7 mouse cellular contexts compared by ENCODE assay signal in the genomic region with DNA sequence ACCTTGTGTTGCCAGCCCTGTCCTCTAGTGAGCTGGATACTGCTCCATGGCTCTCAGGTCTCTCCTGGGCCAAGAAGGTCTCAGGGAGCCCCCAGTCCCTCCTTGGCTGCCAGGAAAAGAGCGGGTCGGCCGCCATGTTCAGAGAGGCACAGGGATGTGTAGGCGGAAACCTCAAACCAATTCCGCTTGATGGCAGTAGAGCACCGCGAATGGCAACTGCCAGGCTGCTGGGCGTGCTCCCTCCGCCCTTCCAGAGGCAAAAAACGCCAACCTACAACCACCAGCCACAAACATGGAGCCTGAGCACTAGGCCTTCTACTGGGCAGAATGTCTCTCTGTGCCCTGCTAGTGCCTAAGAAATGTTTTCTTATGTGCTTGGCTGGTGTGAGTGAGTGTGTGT.
DNase-seq lines count a peak whose midpoint lies in the region; ATAC-seq and TF ChIP-seq lines count a peak whose summit lies in the region.
"Not testable (repeated sequence)": the region's sequence is repeated elsewhere in the genome, so short reads cannot be mapped to it uniquely, and the experiment has no call there.

No protein-coding gene starts in this region.

- H3K9me3 ChIP-seq in embryonic facial prominence, embryonic 14.5 days (ENCODE audit: control insufficient read depth, low read length); liver, embryonic 14.5 days (ENCODE audit: control insufficient read depth, low read length); stomach, postnatal 0 days (ENCODE audit: control insufficient read depth, low read length): not testable (repeated sequence)

- 0 out of 2 replicates have a peak, but pooled peaks have one; percentile 18 for TF ChIP-seq CTCF in brain, embryonic 14.5 days (IDR thresholded peaks at IDR 0.05; ENCODE audit: borderline replicate concordance, extremely low read depth, insufficient read depth, insufficient read length)
- peak; percentile 37 for TF ChIP-seq CTCF in liver, embryonic 14.5 days (IDR thresholded peaks at IDR 0.05; ENCODE audit: low read depth)
- TF ChIP-seq CTCF in stomach, postnatal 0 days (IDR thresholded peaks at IDR 0.05; ENCODE audit: low read depth): peak; percentile 53

- peak; percentile 72 for DNase-seq in brain, embryonic 14.5 days (ENCODE audit: low read depth)
- DNase-seq in embryonic facial prominence, embryonic 14.5 days (ENCODE audit: low spot score): peak; percentile 14
- peak; percentile 61 for DNase-seq in heart, postnatal 25 days (ENCODE audit: low spot score)
- DNase-seq in kidney, adult 18-20 months: peak; percentile 83
- not testable (repeated sequence) for DNase-seq in liver, embryonic 14.5 days (ENCODE audit: low read depth in 3 of 3, low spot score in 3 of 3)
- peak; percentile 22 for DNase-seq in neural tube, embryonic 10.5 days (ENCODE audit: extremely low spot score, low spot score)
- DNase-seq in stomach, postnatal 0 days (ENCODE audit: low spot score): peak; percentile 29

- H3K4me2 ChIP-seq in embryonic facial prominence, embryonic 14.5 days (ENCODE audit: low read depth, low read length); liver, embryonic 14.5 days (ENCODE audit: low read depth); stomach, postnatal 0 days (replicated peaks; ENCODE audit: low read depth): not testable (repeated sequence)

- ATAC-seq in embryonic facial prominence, embryonic 14.5 days (ENCODE audit: low read depth); liver, embryonic 14.5 days (ENCODE audit: insufficient read depth); stomach, postnatal 0 days (ENCODE audit: low FRiP score, low TSS enrichment): not testable (repeated sequence)

- TF ChIP-seq EP300 in liver, embryonic 14.5 days (IDR thresholded peaks at IDR 0.05; ENCODE audit: low read depth); stomach, postnatal 0 days (optimal IDR thresholded peaks at IDR 0.05): not testable (repeated sequence)

- not testable (repeated sequence) for H3K4me3 ChIP-seq in embryonic facial prominence, embryonic 14.5 days (ENCODE audit: low read depth, low read length); liver, embryonic 14.5 days (ENCODE audit: insufficient read depth in 1 of 2, low read depth in 2 of 2, low read length in 2 of 2); stomach, postnatal 0 days (ENCODE audit: low read depth, low read length)

- not testable (repeated sequence) for TF ChIP-seq POLR2A in brain, embryonic 14.5 days (IDR thresholded peaks at IDR 0.05; ENCODE audit: borderline replicate concordance, extremely low read depth, insufficient read depth, insufficient read length, poor library complexity, severe bottlenecking)

- not testable (repeated sequence) for H3K36me3 ChIP-seq in embryonic facial prominence, embryonic 14.5 days (ENCODE audit: control insufficient read depth, insufficient read depth, low read length); liver, embryonic 14.5 days (replicated peaks; ENCODE audit: control insufficient read depth, insufficient read depth, low read depth); stomach, postnatal 0 days (ENCODE audit: control insufficient read depth, insufficient read depth, low read length)

- H3K4me1 ChIP-seq in embryonic facial prominence, embryonic 14.5 days (ENCODE audit: control insufficient read depth, insufficient read depth, low read length); liver, embryonic 14.5 days (replicated peaks; ENCODE audit: control insufficient read depth in 2 of 2, insufficient read depth in 2 of 2, low read length in 1 of 2); stomach, postnatal 0 days (replicated peaks; ENCODE audit: control insufficient read depth, insufficient read depth): not testable (repeated sequence)

- H3K9ac ChIP-seq in embryonic facial prominence, embryonic 14.5 days (ENCODE audit: low read depth, low read length); liver, embryonic 14.5 days (replicated peaks); stomach, postnatal 0 days (ENCODE audit: low read length): not testable (repeated sequence)

- WGBS in embryonic facial prominence, embryonic 14.5 days: 70% methylated on average over 2 of the region's 10 CpGs
- 44% methylated on average over 10 of the region's 10 CpGs for WGBS in liver, embryonic 14.5 days (ENCODE audit: insufficient replicate concordance)
- 74% methylated on average over 7 of the region's 10 CpGs for WGBS in stomach, postnatal 0 days

- not testable (repeated sequence) for H3K27me3 ChIP-seq in embryonic facial prominence, embryonic 14.5 days (replicated peaks; ENCODE audit: control insufficient read depth, insufficient read depth, low read length); liver, embryonic 14.5 days (ENCODE audit: control insufficient read depth, insufficient read depth, low read length); stomach, postnatal 0 days (ENCODE audit: control insufficient read depth, insufficient read depth, low read length)

- not testable (repeated sequence) for H3K27ac ChIP-seq in embryonic facial prominence, embryonic 14.5 days (replicated peaks; ENCODE audit: low read depth, low read length); liver, embryonic 14.5 days; stomach, postnatal 0 days (replicated peaks)

- intact Hi-C loops in heart, postnatal 25 days (cut with DNase I): not testable (repeated sequence)
